9 mouse cellular contexts compared by ENCODE assay signal in genomic region chr14:80265081-80265480, GRCm38 (mm10).
"Had no signal": no experiment of that assay in that cellular context is flagged by ENCODE, and none has a peak within 500 bp of the region (broad histone marks: within the 10 kb centered on the region; RNA-seq: fewer than 3 reads in every experiment).

No protein-coding gene starts in this region.

- DNase-seq: kidney, adult 8-10 months; kidney, postnatal 25 days; lung, adult 18-20 months; thymus, postnatal 36 days had no signal

- H3K27ac ChIP-seq: limb, embryonic 13.5 days; liver, embryonic 14.5 days; midbrain, embryonic 12.5 days; neural tube, embryonic 15.5 days had no signal

- H3K4me3 ChIP-seq: limb, embryonic 13.5 days; midbrain, embryonic 12.5 days; myocyte; neural tube, embryonic 15.5 days had no signal
